Mouse (Mus musculus) megakaryocyte, embryonic 14.5 days (primary cell): ENCODE data around the gene Fuz. TPM values are rescaled to one million over a fixed set of nuclear protein-coding genes. Genes with fewer than 3 reads are reported as not detected.
A peak's percentile ranks its signal among the peaks of the same experiment; 100 is the strongest.

ENCODE experiments used
- H3K27me3 ChIP-seq: replicated peaks from 2 replicates; pipeline ENCODE3; 2012; ENCODE audit warnings: inconsistent platforms
- H3K36me3 ChIP-seq: replicated peaks from 2 replicates; pipeline ENCODE3; 2012; ENCODE audit warnings: low read length, inconsistent platforms, mixed read lengths
- H3K4me1 ChIP-seq: 2 replicates; pipeline ENCODE4 v1.6.1; 2012; ENCODE audit warnings: inconsistent platforms
- H3K4me3 ChIP-seq: replicated peaks from 2 replicates; pipeline ENCODE3; 2012; ENCODE audit warnings: moderate library complexity, mild to moderate bottlenecking, inconsistent platforms
- H3K9me3 ChIP-seq: 2 replicates; pipeline ENCODE4 v1.6.1; 2012; ENCODE audit warnings: inconsistent platforms
- FLI1 ChIP-seq: IDR thresholded peaks from 2 replicates; pipeline ENCODE4 v1.6.1; 2012; ENCODE audit warnings: low read length, inconsistent platforms, mixed read lengths
- GATA1 ChIP-seq: IDR thresholded peaks from 3 replicates; pipeline ENCODE4 v1.6.1; 2012; ENCODE audit warnings: mixed read lengths, low read length, inconsistent platforms, borderline replicate concordance
- polyA plus RNA-seq: library from polyadenylated mRNA; stranded (reverse); fragments of >175 nt; gene quantifications from 2 replicates; pipeline ENCODE4 v1.2.3, GENCODE M21; 2012; ENCODE audit warnings: low replicate concordance; ENCODE audit not compliant: insufficient read depth

Gene Fuz
- polyA plus RNA-seq, result 69.9 and 126 TPM in 2 replicates

DNA sequence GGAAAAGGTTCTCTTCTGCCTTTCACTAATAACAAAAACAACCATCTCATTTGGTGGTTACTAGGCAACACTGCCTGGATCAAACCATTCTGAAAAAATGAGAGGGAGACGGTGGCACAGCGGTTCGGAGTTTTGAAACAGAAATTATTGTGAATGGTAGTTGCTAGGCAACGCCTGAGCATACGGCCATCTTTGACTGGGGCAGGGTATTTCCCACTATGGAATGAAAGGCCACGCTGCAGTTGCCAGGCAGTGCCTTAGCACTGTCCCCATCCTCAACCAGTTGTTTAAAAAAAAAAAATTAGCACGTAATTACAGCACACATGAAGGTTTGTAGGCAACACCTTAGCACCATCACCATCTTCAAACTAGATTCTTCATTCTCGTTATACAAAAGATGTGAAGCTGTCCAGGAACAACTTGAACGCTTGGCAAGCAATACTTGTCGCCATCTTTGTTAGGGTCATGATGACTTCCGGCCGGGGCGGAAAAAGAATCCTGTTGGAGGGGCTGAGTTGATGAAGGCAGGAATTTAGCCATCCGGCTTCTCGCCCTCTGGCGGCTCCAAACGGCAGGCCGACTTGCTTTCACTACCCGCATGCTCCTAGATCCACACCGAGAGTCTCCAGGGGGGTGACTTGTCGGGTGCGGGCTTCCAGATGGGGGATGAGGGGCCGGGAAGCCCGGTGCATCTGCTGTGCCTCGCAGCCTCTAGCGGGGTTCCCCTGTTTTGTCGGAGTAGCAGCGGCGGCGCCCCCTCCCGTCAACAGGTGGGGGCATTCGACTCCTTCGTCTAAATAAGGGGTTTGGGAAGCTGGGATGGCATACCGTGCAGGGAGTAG, at the start of gene Fuz:
Gene Fuz (plus strand): TSS at position 487 of the 842 bp plus-strand sequence.
- Histone ChIP-seq H3K27me3 (no peaks in the 10 kb centered on the region), H3K36me3 (peaks cover 41% of the 10 kb centered on the region), H3K9me3 (no peaks in the 10 kb centered on the region), H3K4me3 (peak within 1 kb of the TSS; percentile 94), H3K4me1 (peaks cover 68% of the 10 kb centered on the region)
- no peak for TF ChIP-seq FLI1
- no peak for TF ChIP-seq GATA1

DNA sequence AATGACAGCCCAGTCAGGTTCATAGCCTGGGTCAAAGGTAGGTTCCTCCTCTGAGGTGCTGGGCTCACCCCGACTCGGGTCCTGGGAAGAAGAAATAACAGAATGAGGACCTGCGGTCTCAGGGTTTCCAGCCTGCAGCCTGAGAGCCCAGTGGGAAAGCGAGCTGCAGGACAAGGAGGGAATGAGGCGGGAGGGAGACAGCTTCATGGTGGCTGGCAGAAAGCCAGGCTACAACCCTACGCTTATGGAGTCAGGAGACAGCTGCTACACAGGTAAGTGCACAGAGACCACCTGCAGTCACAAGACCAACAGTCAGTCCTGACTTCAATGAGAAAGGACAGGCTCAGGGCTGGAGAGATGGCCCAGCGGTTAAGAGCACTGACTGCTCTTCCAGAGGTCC, 49.1 kb upstream of the Fuz start:
- TF ChIP-seq GATA1, result no peak
- no peak for TF ChIP-seq FLI1
- Histone ChIP-seq H3K4me1 (peaks cover 72% of the 10 kb centered on the region), H3K36me3 (peaks cover 65% of the 10 kb centered on the region), H3K4me3 (peak overlapping the region; percentile 69), H3K9me3 (no peaks in the 10 kb centered on the region), H3K27me3 (no peaks in the 10 kb centered on the region)

DNA sequence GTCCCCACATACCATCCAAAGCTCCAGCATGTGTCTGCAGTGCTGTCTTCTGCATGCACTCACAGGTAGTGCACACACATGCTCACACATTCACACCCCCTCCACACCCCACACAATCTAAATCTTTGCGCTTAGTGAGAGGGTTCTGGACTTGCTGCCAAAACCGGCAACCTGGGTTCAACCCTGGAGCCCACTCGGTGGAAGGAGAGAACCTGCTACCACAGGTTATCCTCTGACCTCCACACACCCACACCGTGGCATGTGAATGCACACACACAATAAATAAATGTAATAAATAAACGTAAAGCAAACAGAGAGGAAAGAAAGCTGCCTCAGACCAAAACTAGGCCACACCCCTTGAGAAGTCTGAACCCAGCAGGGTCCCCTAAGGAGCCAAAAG, 48.1 kb upstream of the Fuz start:
- peaks cover 72% of the 10 kb centered on the region for H3K4me1 ChIP-seq
- H3K36me3 ChIP-seq, result peaks cover 65% of the 10 kb centered on the region

DNA sequence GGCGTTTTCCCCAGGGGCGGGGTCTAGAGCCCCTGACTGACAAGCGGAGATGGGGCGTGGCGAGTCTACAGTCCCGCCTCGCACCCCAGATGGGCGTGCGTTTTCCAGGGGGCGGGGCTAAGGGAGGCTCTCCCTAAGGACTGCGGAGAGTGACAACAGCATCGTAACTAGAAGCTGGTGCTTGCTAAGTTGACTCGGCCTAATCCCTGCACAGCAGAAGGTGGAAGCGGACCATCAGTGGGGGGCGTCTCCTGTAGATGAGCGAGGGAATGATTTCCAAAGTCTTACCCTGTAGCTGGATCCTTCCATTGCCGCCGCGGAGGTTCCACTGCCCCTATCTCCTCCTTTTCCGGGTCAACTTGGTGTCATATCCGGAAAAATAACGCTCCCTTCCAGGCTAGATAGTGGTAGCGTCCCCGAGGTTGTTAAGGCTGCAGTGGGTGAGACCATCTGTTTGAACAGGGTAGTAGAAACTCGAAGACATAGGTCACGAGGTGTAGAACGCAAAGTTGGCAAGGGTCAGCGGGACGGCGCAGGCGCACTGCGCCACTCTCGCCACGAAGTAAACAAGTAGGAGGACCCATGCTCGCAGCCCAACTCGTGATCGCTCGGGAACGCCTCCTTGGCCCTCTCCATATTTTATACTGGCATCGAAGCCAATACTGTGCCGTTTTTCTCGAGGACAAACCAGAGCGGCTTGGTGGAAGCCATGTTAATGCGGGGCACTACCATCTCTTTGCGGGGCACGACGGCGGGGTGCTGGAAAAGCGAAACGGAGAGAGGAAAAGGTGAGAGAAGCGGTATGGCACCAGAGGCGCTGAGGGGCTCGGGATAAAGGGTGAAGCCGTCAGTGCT, 47.1 kb upstream of the Fuz start, which contains the start of the genes Akt1s1 and Tbc1d17:
Gene Akt1s1 (plus strand): TSS at position 431 of the 855 bp plus-strand sequence.
Gene Tbc1d17 (minus strand): TSS at position 519 of the 855 bp plus-strand sequence.
- peaks cover 64% of the 10 kb centered on the region for H3K36me3 ChIP-seq
- H3K4me1 ChIP-seq, result peaks cover 72% of the 10 kb centered on the region
- H3K4me3 ChIP-seq, result peak within 1 kb of the TSS; percentile 100
- H3K27me3 ChIP-seq, result no peaks in the 10 kb centered on the region
- no peak for TF ChIP-seq GATA1
- TF ChIP-seq FLI1, result no peak
- H3K9me3 ChIP-seq, result no peaks in the 10 kb centered on the region

More for the DNA sequence above, 48.1 kb upstream of the Fuz start:
- no peak for TF ChIP-seq FLI1
- TF ChIP-seq GATA1, result no peak
- Histone ChIP-seq H3K4me3 (peak overlapping the region; percentile 100), H3K27me3 (no peaks in the 10 kb centered on the region), H3K9me3 (no peaks in the 10 kb centered on the region)

DNA sequence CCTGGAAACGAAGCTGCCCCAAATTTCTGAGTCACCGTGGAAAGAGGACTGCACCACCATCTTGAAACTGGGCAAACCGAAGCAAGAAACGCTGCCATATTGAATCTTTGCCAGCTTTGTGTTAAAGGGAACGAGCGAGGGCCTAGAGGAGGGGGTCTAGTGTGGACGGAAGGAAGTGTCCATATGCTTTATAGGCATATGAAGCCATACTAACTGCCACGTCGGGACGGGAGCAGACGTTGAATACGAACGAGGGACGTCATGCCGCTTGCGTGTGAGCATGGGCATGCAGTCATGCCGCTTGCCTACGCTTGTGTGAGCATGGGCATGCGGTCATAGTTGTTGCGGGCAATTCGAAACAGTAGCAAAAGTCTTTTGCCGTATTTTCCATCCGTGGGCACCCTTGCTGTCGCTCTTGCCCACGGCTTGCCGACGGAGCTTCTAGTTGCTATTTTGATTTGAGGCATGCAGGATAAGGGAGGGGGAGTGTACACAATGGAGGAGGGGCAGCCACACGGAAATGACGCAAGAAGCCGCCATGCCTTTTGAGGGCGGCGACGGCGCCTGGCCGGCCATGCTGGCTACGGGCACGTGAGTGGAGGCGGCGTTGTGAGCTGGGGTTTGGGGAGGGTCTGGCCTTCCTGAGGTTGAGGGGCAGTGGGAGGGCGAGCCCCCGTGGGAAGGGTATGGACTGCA, 46.3 kb upstream of the Fuz start:
- Histone ChIP-seq H3K9me3 (no peaks in the 10 kb centered on the region), H3K4me3 (peak overlapping the region; percentile 100), H3K27me3 (no peaks in the 10 kb centered on the region), H3K36me3 (peaks cover 58% of the 10 kb centered on the region), H3K4me1 (peaks cover 69% of the 10 kb centered on the region)
- TF ChIP-seq GATA1 (no peak), FLI1 (no peak)

DNA sequence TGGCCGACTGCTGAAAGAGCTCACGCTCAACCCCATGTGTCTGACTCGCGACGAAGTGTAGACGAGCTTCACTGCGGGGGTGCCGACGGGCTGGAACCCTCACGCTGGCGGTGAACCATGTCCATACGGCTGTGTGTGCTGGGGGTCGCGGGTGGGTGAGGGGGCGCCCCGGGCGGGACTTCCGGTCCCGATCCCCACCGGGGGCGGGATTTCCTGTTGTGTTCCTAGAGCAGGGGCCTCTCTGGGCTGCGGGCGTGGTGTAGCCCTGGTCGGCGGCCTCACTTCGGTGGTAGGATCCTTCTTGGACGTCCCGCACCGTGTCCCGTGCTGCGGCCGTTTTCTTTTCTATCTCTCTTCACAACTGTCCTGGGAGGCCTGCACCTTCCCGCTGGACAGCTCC, 45.7 kb upstream of the Fuz start:
- Histone ChIP-seq H3K4me3 (peak overlapping the region; percentile 100), H3K36me3 (peaks cover 53% of the 10 kb centered on the region), H3K27me3 (no peaks in the 10 kb centered on the region), H3K9me3 (no peaks in the 10 kb centered on the region), H3K4me1 (peaks cover 69% of the 10 kb centered on the region)
- no peak for TF ChIP-seq GATA1
- TF ChIP-seq FLI1, result no peak; the same call in 1 of the 2 replicates

DNA sequence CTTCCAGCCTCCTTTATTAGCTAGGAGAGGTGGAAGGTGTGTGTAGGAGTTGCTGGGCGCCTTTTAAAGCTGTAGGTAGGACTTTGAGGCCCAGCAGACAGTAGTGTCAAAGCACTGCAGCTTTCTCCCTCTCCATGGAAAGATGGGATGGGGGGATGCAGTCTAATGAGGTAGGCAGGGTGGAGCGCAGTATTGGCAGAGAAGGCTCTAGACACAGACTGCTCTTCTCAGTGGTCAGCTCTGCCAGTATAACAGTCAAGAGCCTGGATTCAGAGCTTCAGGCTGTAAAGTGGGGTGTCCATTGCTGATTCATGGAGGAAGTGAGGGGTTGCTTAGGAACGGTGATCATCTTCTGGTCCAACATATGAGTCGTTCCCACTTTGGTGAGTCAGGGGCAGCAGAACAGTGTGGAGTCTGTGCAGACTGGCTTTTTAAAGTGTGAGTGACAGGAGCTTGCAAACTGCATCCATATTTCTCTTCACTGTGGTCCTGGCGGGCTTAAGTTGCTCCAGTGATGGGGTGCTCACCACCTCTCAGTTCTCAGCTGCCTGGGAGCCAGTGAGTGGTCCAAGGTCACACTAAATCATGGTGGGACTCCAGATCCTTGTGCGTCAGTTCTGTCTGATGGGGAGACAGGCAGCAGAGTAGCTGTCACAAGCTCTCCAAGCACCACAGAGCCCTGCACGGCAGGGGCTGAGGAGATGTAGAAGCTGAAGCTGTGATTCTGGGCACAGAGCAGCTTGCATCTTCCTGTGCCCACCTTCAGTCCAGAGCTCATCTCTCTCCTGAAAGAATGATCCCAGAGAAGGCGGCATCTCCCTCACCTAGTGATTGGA, 44.9 kb upstream of the Fuz start:
- Histone ChIP-seq H3K9me3 (no peaks in the 10 kb centered on the region), H3K36me3 (peaks cover 44% of the 10 kb centered on the region), H3K4me3 (peak overlapping the region; percentile 100), H3K4me1 (peaks cover 69% of the 10 kb centered on the region), H3K27me3 (no peaks in the 10 kb centered on the region)
- TF ChIP-seq GATA1 (no peak), FLI1 (no peak)

DNA sequence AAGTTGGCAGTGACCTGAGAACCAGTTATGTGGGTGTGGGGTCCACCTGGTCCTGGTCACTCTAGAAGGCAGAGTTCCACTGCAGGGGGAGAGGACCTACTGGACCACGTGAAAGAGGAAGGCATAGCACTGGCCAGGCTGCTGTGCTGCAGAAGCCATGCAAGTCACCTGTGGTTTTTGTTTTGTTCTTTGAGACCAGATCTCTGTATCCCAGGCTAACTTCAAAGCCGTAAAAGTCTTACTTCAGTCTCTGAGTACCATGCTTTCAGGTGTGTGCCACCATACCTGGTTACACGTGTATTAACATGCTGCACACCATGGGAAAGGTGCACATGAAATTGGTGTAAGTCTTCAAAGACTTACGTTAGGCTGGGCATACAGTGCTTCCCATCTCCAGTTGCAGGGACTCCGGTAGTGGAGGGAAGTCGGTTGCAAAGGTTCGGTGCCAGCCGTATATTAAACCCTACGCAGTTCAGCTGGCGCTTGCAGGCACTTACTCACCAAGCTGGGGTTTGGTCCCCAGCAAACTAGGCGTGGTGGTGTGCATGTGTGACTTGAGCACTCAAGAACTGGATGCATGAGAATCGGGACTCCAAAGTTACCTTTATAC, 44.1 kb upstream of the Fuz start:
- Histone ChIP-seq H3K9me3 (no peaks in the 10 kb centered on the region), H3K36me3 (peaks cover 37% of the 10 kb centered on the region), H3K4me3 (peak overlapping the region; percentile 100), H3K4me1 (peaks cover 71% of the 10 kb centered on the region), H3K27me3 (no peaks in the 10 kb centered on the region)
- TF ChIP-seq GATA1, result no peak
- no peak for TF ChIP-seq FLI1
